Mouse (Mus musculus) brain, embryonic 14.5 days (tissue): ENCODE measurements at regions not wholly inside any gene's neighbourhood (a gene's known extent, or its start where the extent isn't known, plus 50 kb on each side); places are given as distances from the start of the nearest gene placed in this dataset.

ENCODE experiments used
- DNase-seq: peaks from one replicate; pipeline ENCODE4 v3.0.0-alpha.2; 2011; ENCODE audit warnings: low read depth
- CTCF ChIP-seq: fragments of 200-500 bp; IDR thresholded peaks from 2 replicates; pipeline ENCODE4 v1.5.1; 2012; ENCODE audit warnings: inconsistent platforms, mild to moderate bottlenecking, moderate library complexity, borderline replicate concordance; ENCODE audit not compliant: insufficient read depth, insufficient read length; ENCODE audit errors: extremely low read depth
- POLR2A ChIP-seq: fragments of 200-500 bp; IDR thresholded peaks from 2 replicates; pipeline ENCODE4 v1.6.1; 2012; ENCODE audit warnings: mild to moderate bottlenecking, inconsistent platforms, borderline replicate concordance; ENCODE audit not compliant: poor library complexity, insufficient read depth, insufficient read length, severe bottlenecking; ENCODE audit errors: extremely low read depth

- no peak for TF ChIP-seq CTCF
- no peak for TF ChIP-seq POLR2A
- peak; percentile 32 for DNase-seq
Measured at GRCm38 (mm10) chr17:77593807-77594206, 606.2 kb upstream of the Crim1 start.

GRCm38 (mm10) chr17:77596453-77596852, 603.6 kb upstream of the Crim1 start:
- TF ChIP-seq POLR2A: no peak
- no peak for TF ChIP-seq CTCF
- DNase-seq: no peak

- TF ChIP-seq POLR2A: no peak
- TF ChIP-seq CTCF: no peak
- no peak for DNase-seq
Measured at GRCm38 (mm10) chr17:77623472-77623871, 576.6 kb upstream of the Crim1 start.

GRCm38 (mm10) chr17:77624103-77624502, 575.9 kb upstream of the Crim1 start:
- no peak for DNase-seq
- TF ChIP-seq POLR2A (no peak), CTCF (no peak)

- no peak for TF ChIP-seq POLR2A
- no peak for TF ChIP-seq CTCF
- no peak for DNase-seq
Measured at GRCm38 (mm10) chr17:77642355-77642754, 557.7 kb upstream of the Crim1 start.

- peak; percentile 43 for DNase-seq
Measured at GRCm38 (mm10) chr17:77648946-77649345, 551.1 kb upstream of the Crim1 start.

GRCm38 (mm10) chr17:77651861-77652260, 548.2 kb upstream of the Crim1 start:
- DNase-seq: peak; percentile 33
- TF ChIP-seq CTCF (no peak), POLR2A (no peak)

More at GRCm38 (mm10) chr17:77648946-77649345, 551.1 kb upstream of the Crim1 start:
- TF ChIP-seq CTCF (no peak), POLR2A (no peak)
